Mouse (Mus musculus) limb, embryonic 11.5 days (tissue): ENCODE results near the gene Jtb. TPM values are rescaled to one million over a fixed set of nuclear protein-coding genes. Genes with fewer than 3 reads are reported as not detected.

ENCODE experiments used
- ATAC-seq: fragments of 200-750 bp; cut with Nextera tagmentation; 2 replicates; pipeline ENCODE4 v1.8.0; 2017; ENCODE audit warnings: low read depth; ENCODE audit not compliant: insufficient number of reproducible peaks, low FRiP score, low TSS enrichment
- DNase-seq: peaks from one replicate; pipeline ENCODE4 v3.0.0-alpha.2; 2015; ENCODE audit warnings: low spot score
- H3K27ac ChIP-seq: fragments of 300-500 bp; sonication (generic); replicated peaks from 2 replicates; pipeline ENCODE4 v1.5.1; 2014; ENCODE audit warnings: low read depth, mild to moderate bottlenecking, low read length
- H3K27me3 ChIP-seq: fragments of 300-500 bp; sonication (generic); 2 replicates; pipeline ENCODE4 v1.6.1; 2014; ENCODE audit warnings: mild to moderate bottlenecking, low read length, mixed read lengths; ENCODE audit not compliant: control insufficient read depth, insufficient read depth
- H3K36me3 ChIP-seq: fragments of 300-500 bp; sonication (generic); 2 replicates; pipeline ENCODE4 v1.6.1; 2014; ENCODE audit warnings: mild to moderate bottlenecking, low read length, moderate library complexity, mixed read lengths; ENCODE audit not compliant: control insufficient read depth, insufficient read depth
- H3K4me1 ChIP-seq: fragments of 300-500 bp; sonication (generic); 2 replicates; pipeline ENCODE4 v1.6.1; 2014; ENCODE audit warnings: low read length, mixed read lengths; ENCODE audit not compliant: control insufficient read depth, insufficient read depth
- H3K4me2 ChIP-seq: fragments of 300-500 bp; sonication (generic); 2 replicates; pipeline ENCODE4 v1.6.1; 2014; ENCODE audit warnings: low read depth, mild to moderate bottlenecking, moderate library complexity; ENCODE audit not compliant: severe bottlenecking
- H3K4me3 ChIP-seq: fragments of 300-500 bp; sonication (generic); 2 replicates; pipeline ENCODE4 v1.5.1; 2014; ENCODE audit warnings: low read depth, low read length
- H3K9ac ChIP-seq: fragments of 300-500 bp; sonication (generic); 2 replicates; pipeline ENCODE4 v1.6.1; 2014; ENCODE audit warnings: mild to moderate bottlenecking, low read length
- H3K9me3 ChIP-seq: fragments of 300-500 bp; sonication (generic); 2 replicates; pipeline ENCODE4 v1.6.1; 2016; ENCODE audit warnings: low read length; ENCODE audit not compliant: control insufficient read depth
- WGBS: fragments of 180-500 bp; shearing (Covaris S2); extraction: QIAGEN DNeasy Blood & Tissue Kit; methylation state at CpG from one replicate; pipeline ENCODE4 v1.1.7; 2014; 5-methylcytosine and 5-hydroxymethylcytosine counted together
- polyA plus RNA-seq: library from polyadenylated mRNA; unstranded; fragments of >200 nt; fragmentation: Nextera tagmentation; extraction: Ambion mirVana; gene quantifications from 2 replicates; pipeline ENCODE4 v1.2.1, GENCODE M21; 2014

Jtb gene
- polyA plus RNA-seq, 1 experiment from 2014 or later: 79.5 TPM

GRCm38 (mm10) chr3:90204582-90204981 is 26.8 kb upstream of the Jtb start:
- DNase-seq (no peak), ATAC-seq (no peak)
- no peaks in the 10 kb centered on the region for H3K27me3 ChIP-seq
- H3K27ac ChIP-seq: no peak overlapping the region
- H3K36me3 ChIP-seq: peaks cover 12% of the 10 kb centered on the region; the same call in 1 of the 2 replicates
- no peak overlapping the region for H3K4me3 ChIP-seq
- H3K9me3 ChIP-seq: no peaks in the 10 kb centered on the region
- H3K4me1 ChIP-seq: no peaks in the 10 kb centered on the region
- H3K4me2 ChIP-seq: no peak overlapping the region
- no peak overlapping the region for H3K9ac ChIP-seq
- 95% methylated on average over 2 of the region's 2 CpGs for WGBS

- peaks cover 14% of the 10 kb centered on the region for H3K4me1 ChIP-seq
- H3K27me3 ChIP-seq: no peaks in the 10 kb centered on the region
- peaks cover 21% of the 10 kb centered on the region for H3K36me3 ChIP-seq
- WGBS: 92% methylated on average over 2 of the region's 2 CpGs
- H3K27ac ChIP-seq: no peak overlapping the region
- no peak overlapping the region for H3K9ac ChIP-seq
- no peaks in the 10 kb centered on the region for H3K9me3 ChIP-seq
- no peak overlapping the region for H3K4me3 ChIP-seq
- ATAC-seq (no peak), DNase-seq (no peak)
- H3K4me2 ChIP-seq: no peak overlapping the region
These were observed 22.7 kb upstream of the Jtb start for GRCm38 (mm10) chr3:90208662-90209061.

DNA sequence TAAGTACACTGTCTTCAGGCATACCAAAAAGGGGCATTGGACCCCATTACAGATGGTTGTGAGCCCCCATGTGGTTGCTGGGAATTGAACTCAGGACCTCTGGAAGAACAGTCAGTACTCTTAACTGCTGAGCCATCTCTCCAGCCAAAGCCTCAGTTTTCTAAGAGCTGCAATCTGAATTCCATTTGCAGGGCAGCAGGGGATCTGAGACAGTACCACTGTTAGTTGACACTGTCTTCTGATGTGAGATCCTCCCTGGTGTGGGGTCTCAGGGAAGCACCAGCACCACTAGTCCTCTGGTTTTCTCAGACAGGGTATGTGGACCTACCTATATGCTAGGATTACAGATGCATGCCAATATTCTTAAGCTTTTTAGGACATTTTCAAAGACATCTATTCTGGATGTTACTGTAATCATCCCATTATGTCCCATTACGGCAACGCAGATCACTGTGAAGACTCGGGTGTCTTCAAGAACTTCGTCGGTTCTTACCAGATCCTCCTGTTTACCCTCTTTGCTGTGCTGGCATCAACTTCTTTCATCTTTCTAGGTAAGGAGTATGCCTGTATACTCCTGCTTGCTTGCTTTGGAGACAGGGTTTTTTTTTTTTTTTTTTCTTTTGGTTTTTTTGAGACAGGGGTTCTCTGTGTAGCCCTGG is 21.4 kb upstream of the Jtb start:
- no peak overlapping the region for H3K4me2 ChIP-seq
- no peak for ATAC-seq
- H3K27me3 ChIP-seq: no peaks in the 10 kb centered on the region
- H3K27ac ChIP-seq: no peak overlapping the region
- no peak overlapping the region for H3K4me3 ChIP-seq
- H3K36me3 ChIP-seq: peaks cover 21% of the 10 kb centered on the region
- 90% methylated on average over 5 of the region's 5 CpGs for WGBS
- H3K9me3 ChIP-seq: no peaks in the 10 kb centered on the region
- no peak for DNase-seq
- peaks cover 14% of the 10 kb centered on the region for H3K4me1 ChIP-seq
- H3K9ac ChIP-seq: no peak overlapping the region

DNA sequence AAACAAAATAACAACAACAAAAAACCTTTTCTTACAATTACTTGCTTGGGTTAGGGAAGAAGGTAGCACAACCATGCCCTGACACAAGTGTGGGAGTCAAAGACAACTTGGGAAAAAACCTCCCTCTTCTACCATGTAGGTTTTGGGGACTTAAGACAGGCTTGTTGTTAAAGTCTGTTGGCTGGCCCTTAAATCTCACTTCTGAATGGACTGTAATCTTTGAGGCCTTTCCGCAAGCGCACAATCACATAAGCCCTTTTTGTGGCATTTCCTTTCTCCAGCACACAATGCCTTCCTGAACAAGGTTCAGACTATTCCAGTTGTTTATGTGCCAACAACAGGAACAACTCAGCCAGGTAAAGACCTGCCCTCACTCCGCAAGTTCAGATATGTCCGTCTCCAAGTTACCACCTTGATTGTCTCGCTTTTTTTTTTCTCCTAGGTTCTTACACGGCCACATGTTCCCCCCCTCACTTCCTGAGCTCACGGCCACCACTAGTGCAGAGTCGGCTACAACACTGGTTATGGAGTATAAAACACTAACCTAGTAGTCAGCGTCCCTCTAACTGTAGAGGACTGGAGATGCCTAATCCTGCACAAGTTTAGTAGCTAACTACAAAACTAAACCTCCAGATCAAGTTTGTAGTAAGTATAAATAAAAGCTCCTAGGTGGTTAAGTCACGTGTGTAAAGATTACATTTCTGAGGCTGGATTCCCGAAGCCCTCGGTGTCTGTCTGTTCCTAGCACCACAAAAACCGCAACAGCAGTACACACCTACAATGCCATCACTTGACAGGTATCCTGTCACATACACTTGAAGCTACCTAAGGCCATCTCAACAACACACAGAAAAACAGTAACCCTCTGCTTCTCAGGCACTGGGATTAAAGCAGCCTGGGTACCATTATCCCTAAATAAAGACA is 19.7 kb upstream of the Jtb start:
- 82% methylated on average over 13 of the region's 13 CpGs for WGBS
- Histone ChIP-seq H3K4me1 (peaks cover 14% of the 10 kb centered on the region), H3K9ac (no peak overlapping the region), H3K4me2 (peak overlapping the region; percentile 88; the same call in 1 of the 2 replicates), H3K4me3 (0 out of 2 replicates have a peak overlapping the region, but pooled peaks have one; percentile 10), H3K9me3 (no peaks in the 10 kb centered on the region), H3K36me3 (peaks cover 21% of the 10 kb centered on the region), H3K27ac (no peak overlapping the region), H3K27me3 (no peaks in the 10 kb centered on the region)
- ATAC-seq (no peak), DNase-seq (no peak)

DNA sequence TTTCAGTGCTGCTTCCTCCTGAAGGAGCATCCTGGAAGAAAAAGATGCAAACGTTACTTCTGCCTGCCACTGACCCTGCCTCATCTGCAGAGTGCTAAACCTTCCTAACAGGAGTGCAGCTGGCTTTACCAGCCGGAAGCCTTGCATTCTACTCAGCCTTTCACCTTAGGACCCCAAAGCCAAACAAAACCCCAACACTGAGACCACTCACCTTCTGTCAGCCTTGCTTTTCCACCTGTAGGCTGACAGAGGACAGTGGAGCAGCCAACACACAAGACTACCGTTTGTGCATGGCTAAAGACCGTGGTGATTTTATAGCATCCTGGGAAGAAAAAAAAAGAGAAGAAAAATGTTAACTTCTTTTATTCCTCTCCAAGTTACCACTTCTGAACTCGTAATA is 18.7 kb upstream of the Jtb start:
- peak overlapping the region; percentile 88 for H3K4me2 ChIP-seq
- H3K9me3 ChIP-seq: no peaks in the 10 kb centered on the region
- ATAC-seq (no peak), DNase-seq (no peak)
- H3K36me3 ChIP-seq: peaks cover 21% of the 10 kb centered on the region
- H3K9ac ChIP-seq: peak overlapping the region; percentile 97
- H3K4me3 ChIP-seq: peak overlapping the region; percentile 97
- no peak overlapping the region for H3K27ac ChIP-seq
- peaks cover 14% of the 10 kb centered on the region for H3K4me1 ChIP-seq
- 14% methylated on average over 5 of the region's 5 CpGs for WGBS
- no peaks in the 10 kb centered on the region for H3K27me3 ChIP-seq

GRCm38 (mm10) chr3:90213377-90213866 is 18.0 kb upstream of the Jtb start, which contains the start of the genes Rps27 and Rab13:
Gene Rps27, minus strand, starts transcription at chr3:90213651.
Gene Rab13, plus strand, starts transcription at chr3:90213695.
- Histone ChIP-seq H3K4me2 (peak within 1 kb of the TSS; percentile 88), H3K9ac (peak within 1 kb of the TSS; percentile 97), H3K27ac (peak within 1 kb of the TSS; percentile 81; the same call in 1 of the 2 replicates), H3K4me3 (peak within 1 kb of the TSS; percentile 97), H3K4me1 (peaks cover 14% of the 10 kb centered on the region), H3K9me3 (no peaks in the 10 kb centered on the region), H3K27me3 (no peaks in the 10 kb centered on the region), H3K36me3 (peaks cover 16% of the 10 kb centered on the region)
- ATAC-seq: peak; percentile 91
- peak; percentile 93 for DNase-seq
- WGBS: under 1% methylated on average over 42 of the region's 42 CpGs

- no peak for ATAC-seq
These were observed 17.3 kb upstream of the Jtb start for GRCm38 (mm10) chr3:90213956-90214684.

More at GRCm38 (mm10) chr3:90213956-90214684, 17.3 kb upstream of the Jtb start:
- peak overlapping the region; percentile 2; the same call in 1 of the 2 replicates for H3K9ac ChIP-seq
- no peak overlapping the region for H3K27ac ChIP-seq
- H3K4me2 ChIP-seq: peak overlapping the region; percentile 88
- no peaks in the 10 kb centered on the region for H3K27me3 ChIP-seq
- H3K9me3 ChIP-seq: no peaks in the 10 kb centered on the region
- DNase-seq: no peak
- WGBS: 16% methylated on average over 12 of the region's 12 CpGs
- peaks cover 9% of the 10 kb centered on the region for H3K36me3 ChIP-seq
- peak overlapping the region; percentile 97 for H3K4me3 ChIP-seq
- H3K4me1 ChIP-seq: peaks cover 14% of the 10 kb centered on the region
